Mouse (Mus musculus) neural tube, embryonic 10.5 days (tissue): ENCODE measurements at regions not wholly inside any gene's neighbourhood (a gene's known extent, or its start where the extent isn't known, plus 50 kb on each side); places are given as distances from the start of the nearest gene placed in this dataset.

ENCODE experiments used
- DNase-seq: peaks from one replicate; pipeline ENCODE4 v3.0.0-alpha.2; 2017; ENCODE audit warnings: low spot score; ENCODE audit errors: extremely low spot score

GRCm38 (mm10) chr16:87783561-87784304 is 85.0 kb downstream of the Bach1 start:
- DNase-seq: no peak

- no peak for DNase-seq
Observed at GRCm38 (mm10) chr16:87784405-87784994, 85.8 kb downstream of the Bach1 start.

- DNase-seq: no peak
Observed at GRCm38 (mm10) chr16:87789539-87789938, 90.8 kb downstream of the Bach1 start.

- DNase-seq: no peak
Observed at GRCm38 (mm10) chr16:87789957-87790356, 91.2 kb downstream of the Bach1 start.

GRCm38 (mm10) chr16:87796514-87797248 is 97.9 kb downstream of the Bach1 start:
- DNase-seq: peak; percentile 48

- no peak for DNase-seq
Observed at GRCm38 (mm10) chr16:87802317-87802716, 103.6 kb downstream of the Bach1 start.

GRCm38 (mm10) chr16:87817590-87817989 is 118.8 kb downstream of the Bach1 start:
- no peak for DNase-seq

GRCm38 (mm10) chr16:87834296-87834695 is 135.6 kb downstream of the Bach1 start:
- no peak for DNase-seq

- DNase-seq: peak; percentile 73
Observed at GRCm38 (mm10) chr16:87840949-87841546, 142.3 kb downstream of the Bach1 start.
